Mouse (Mus musculus) limb, embryonic 11.5 days (tissue): ENCODE measurements around the gene Ppip5k1. TPM values are rescaled to one million over a fixed set of nuclear protein-coding genes. Genes with fewer than 3 reads are reported as not detected.

Experiments
- ATAC-seq: fragments of 200-750 bp; cut with Nextera tagmentation; 2 replicates; pipeline ENCODE4 v1.8.0; 2017; ENCODE audit warnings: low read depth; ENCODE audit not compliant: insufficient number of reproducible peaks, low FRiP score, low TSS enrichment
- DNase-seq: peaks from one replicate; pipeline ENCODE4 v3.0.0-alpha.2; 2015; ENCODE audit warnings: low spot score
- H3K27ac ChIP-seq: fragments of 300-500 bp; sonication (generic); replicated peaks from 2 replicates; pipeline ENCODE4 v1.5.1; 2014; ENCODE audit warnings: low read depth, mild to moderate bottlenecking, low read length
- H3K27me3 ChIP-seq: fragments of 300-500 bp; sonication (generic); 2 replicates; pipeline ENCODE4 v1.6.1; 2014; ENCODE audit warnings: mild to moderate bottlenecking, low read length, mixed read lengths; ENCODE audit not compliant: control insufficient read depth, insufficient read depth
- H3K36me3 ChIP-seq: fragments of 300-500 bp; sonication (generic); 2 replicates; pipeline ENCODE4 v1.6.1; 2014; ENCODE audit warnings: mild to moderate bottlenecking, low read length, moderate library complexity, mixed read lengths; ENCODE audit not compliant: control insufficient read depth, insufficient read depth
- H3K4me1 ChIP-seq: fragments of 300-500 bp; sonication (generic); 2 replicates; pipeline ENCODE4 v1.6.1; 2014; ENCODE audit warnings: low read length, mixed read lengths; ENCODE audit not compliant: control insufficient read depth, insufficient read depth
- H3K4me2 ChIP-seq: fragments of 300-500 bp; sonication (generic); 2 replicates; pipeline ENCODE4 v1.6.1; 2014; ENCODE audit warnings: low read depth, mild to moderate bottlenecking, moderate library complexity; ENCODE audit not compliant: severe bottlenecking
- H3K4me3 ChIP-seq: fragments of 300-500 bp; sonication (generic); 2 replicates; pipeline ENCODE4 v1.5.1; 2014; ENCODE audit warnings: low read depth, low read length
- H3K9ac ChIP-seq: fragments of 300-500 bp; sonication (generic); 2 replicates; pipeline ENCODE4 v1.6.1; 2014; ENCODE audit warnings: mild to moderate bottlenecking, low read length
- H3K9me3 ChIP-seq: fragments of 300-500 bp; sonication (generic); 2 replicates; pipeline ENCODE4 v1.6.1; 2016; ENCODE audit warnings: low read length; ENCODE audit not compliant: control insufficient read depth
- WGBS: fragments of 180-500 bp; shearing (Covaris S2); extraction: QIAGEN DNeasy Blood & Tissue Kit; methylation state at CpG from one replicate; pipeline ENCODE4 v1.1.7; 2014; 5-methylcytosine and 5-hydroxymethylcytosine counted together
- polyA plus RNA-seq: library from polyadenylated mRNA; unstranded; fragments of >200 nt; fragmentation: Nextera tagmentation; extraction: Ambion mirVana; gene quantifications from 2 replicates; pipeline ENCODE4 v1.2.1, GENCODE M21; 2014

Ppip5k1 gene
- polyA plus RNA-seq, 1 experiment from 2014 or later: 8.5 TPM

DNA sequence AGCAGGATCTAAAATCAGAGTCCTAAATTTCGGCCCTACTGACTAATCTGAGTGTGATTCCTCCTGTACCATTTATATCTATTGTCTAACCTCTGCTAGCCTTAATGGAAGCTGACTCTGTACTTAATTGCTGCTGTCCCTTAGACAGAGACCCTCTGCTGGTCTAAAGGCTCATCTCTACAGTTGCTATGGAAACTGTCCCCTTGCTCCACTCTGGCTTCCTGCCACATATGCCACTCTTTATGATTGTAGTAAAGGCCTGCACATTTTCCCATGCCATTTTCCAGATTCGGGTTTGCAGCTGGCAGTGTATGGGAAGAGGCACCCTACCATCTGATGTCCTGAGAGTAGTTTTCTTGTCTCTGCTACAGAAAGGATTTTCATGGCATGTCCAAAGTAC, 67.3 kb downstream of the Ppip5k1 start:
- H3K4me1 ChIP-seq: no peaks in the 10 kb centered on the region
- H3K4me3 ChIP-seq: no peak overlapping the region
- H3K9ac ChIP-seq: no peak overlapping the region
- no peak for ATAC-seq
- H3K9me3 ChIP-seq: no peaks in the 10 kb centered on the region
- H3K36me3 ChIP-seq: no peaks in the 10 kb centered on the region
- 71% methylated on average over 2 of the region's 2 CpGs for WGBS
- no peak overlapping the region for H3K4me2 ChIP-seq
- H3K27ac ChIP-seq: no peak overlapping the region
- H3K27me3 ChIP-seq: 0 out of 2 replicates have a peak, but pooled peaks cover 3% of the 10 kb centered on the region
- no peak for DNase-seq

DNA sequence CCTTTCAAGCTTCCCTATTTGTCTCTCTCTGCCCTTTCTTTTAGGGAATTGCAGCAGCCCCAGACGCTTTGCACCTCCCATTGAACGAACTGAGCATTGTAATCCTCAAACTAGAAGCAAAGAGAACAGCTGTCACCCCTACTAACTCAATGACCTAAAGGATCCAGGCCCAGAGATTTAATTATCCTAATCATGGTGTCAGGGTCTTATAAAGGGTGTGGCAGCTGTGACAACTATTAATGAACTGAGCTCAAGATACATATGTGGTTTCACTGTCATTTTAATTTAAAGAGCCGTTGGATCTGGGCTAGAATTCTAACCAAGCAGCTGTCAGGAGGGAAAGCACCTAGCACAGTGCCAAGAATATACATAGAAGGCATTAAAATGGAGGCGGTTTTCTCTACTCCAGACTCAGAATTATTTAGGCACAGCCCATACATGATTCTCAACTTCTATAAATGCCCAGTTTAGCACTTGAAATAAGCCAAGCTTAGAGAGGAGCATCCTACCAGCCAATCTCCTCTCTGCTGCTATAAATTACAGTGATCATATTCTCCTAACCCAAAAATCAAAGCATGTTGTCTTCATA, 83.2 kb downstream of the Ppip5k1 start:
- Histone ChIP-seq H3K4me3 (peak overlapping the region; percentile 97; the same call in 1 of the 2 replicates), H3K27ac (no peak overlapping the region), H3K27me3 (no peaks in the 10 kb centered on the region), H3K4me2 (peak overlapping the region; percentile 89), H3K9me3 (no peaks in the 10 kb centered on the region), H3K9ac (no peak overlapping the region; the same call in 1 of the 2 replicates), H3K36me3 (no peaks in the 10 kb centered on the region; the same call in 1 of the 2 replicates), H3K4me1 (peaks cover 7% of the 10 kb centered on the region; the same call in 1 of the 2 replicates)
- no peak for DNase-seq
- 24% methylated on average over 4 of the region's 4 CpGs for WGBS
- no peak for ATAC-seq

GRCm38 (mm10) chr2:121271236-121271927, 83.8 kb downstream of the Ppip5k1 start, which contains the start of gene Trp53bp1:
Trp53bp1 (minus strand) TSS chr2:121271407.
- peak within 1 kb of the TSS; percentile 89 for H3K4me2 ChIP-seq
- peak within 1 kb of the TSS; percentile 88 for H3K27ac ChIP-seq
- WGBS: under 1% methylated on average over 37 of the region's 37 CpGs
- H3K4me1 ChIP-seq: peaks cover 7% of the 10 kb centered on the region; the same call in 1 of the 2 replicates
- H3K9ac ChIP-seq: peak within 1 kb of the TSS; percentile 79
- peak; percentile 95 for DNase-seq
- peak; percentile 97 for ATAC-seq
- H3K4me3 ChIP-seq: peak within 1 kb of the TSS; percentile 97
- H3K36me3 ChIP-seq: no peaks in the 10 kb centered on the region; the same call in 1 of the 2 replicates
- H3K27me3 ChIP-seq: no peaks in the 10 kb centered on the region
- H3K9me3 ChIP-seq: no peaks in the 10 kb centered on the region

GRCm38 (mm10) chr2:121270521-121271235, 84.5 kb downstream of the Ppip5k1 start:
- no peaks in the 10 kb centered on the region for H3K9me3 ChIP-seq
- H3K4me2 ChIP-seq: peak overlapping the region; percentile 89
- peaks cover under 1% of the 10 kb centered on the region for H3K36me3 ChIP-seq
- peak overlapping the region; percentile 79 for H3K9ac ChIP-seq
- H3K4me1 ChIP-seq: peaks cover 7% of the 10 kb centered on the region; the same call in 1 of the 2 replicates
- 1% methylated on average over 34 of the region's 35 CpGs for WGBS
- ATAC-seq (peak; percentile 85), DNase-seq (no peak)
- H3K27me3 ChIP-seq: no peaks in the 10 kb centered on the region
- peak overlapping the region; percentile 97 for H3K4me3 ChIP-seq
- H3K27ac ChIP-seq: peak overlapping the region; percentile 88

- Histone ChIP-seq H3K9ac (no peak overlapping the region), H3K36me3 (peaks cover 4% of the 10 kb centered on the region), H3K4me1 (peaks cover 7% of the 10 kb centered on the region; the same call in 1 of the 2 replicates), H3K4me2 (no peak overlapping the region), H3K4me3 (no peak overlapping the region), H3K27ac (no peak overlapping the region), H3K27me3 (no peaks in the 10 kb centered on the region), H3K9me3 (no peaks in the 10 kb centered on the region)
- WGBS: 85% methylated on average over 8 of the region's 8 CpGs
- no peak for ATAC-seq
- no peak for DNase-seq
These were observed 86.8 kb downstream of the Ppip5k1 start for GRCm38 (mm10) chr2:121268446-121268845.

Other genes with a start within 250 kb of the Ppip5k1 start
- gene Tgm7, start 245.6 kb downstream of the Ppip5k1 start, polyA plus RNA-seq: not detected in 2 replicates
- gene Adal, start 215.0 kb downstream of the Ppip5k1 start, polyA plus RNA-seq: 23.0 and 24.6 TPM in 2 replicates
- gene Lcmt2, start 214.7 kb downstream of the Ppip5k1 start, polyA plus RNA-seq: 19.6 and 22.6 TPM in 2 replicates
- gene Tubgcp4, start 184.7 kb downstream of the Ppip5k1 start, polyA plus RNA-seq: 67.2 and 72.9 TPM in 2 replicates
- 11.7 and 12.6 TPM in 2 replicates for gene Zscan29, start 184.3 kb downstream of the Ppip5k1 start, polyA plus RNA-seq
- 104 TPM in 2 replicates for gene Trp53bp1, start 84.0 kb downstream of the Ppip5k1 start, polyA plus RNA-seq
- 2.9 and 3.6 TPM in 2 replicates for gene Map1a, start 65.8 kb downstream of the Ppip5k1 start, polyA plus RNA-seq
- gene Ckmt1, start 2.3 kb upstream of the Ppip5k1 start, polyA plus RNA-seq: 2.0 and 2.1 TPM in 2 replicates
- gene Strc, start 31.8 kb upstream of the Ppip5k1 start, polyA plus RNA-seq: not detected in 2 replicates
- 540 and 632 TPM in 2 replicates for gene Pdia3, start 58.4 kb upstream of the Ppip5k1 start, polyA plus RNA-seq
- 1.7 and 2.0 TPM in 2 replicates for gene Catsper2, start 58.4 kb upstream of the Ppip5k1 start, polyA plus RNA-seq
- 9.6 and 9.7 TPM in 2 replicates for gene Ell3, start 88.9 kb upstream of the Ppip5k1 start, polyA plus RNA-seq
- gene Serf2, start 93.8 kb upstream of the Ppip5k1 start, polyA plus RNA-seq: 538 and 540 TPM in 2 replicates
- gene Hypk, start 97.9 kb upstream of the Ppip5k1 start, polyA plus RNA-seq: 122 and 124 TPM in 2 replicates
- 0.12 and 0.37 TPM in 2 replicates for gene Serinc4, start 101.4 kb upstream of the Ppip5k1 start, polyA plus RNA-seq
- gene Mfap1b, start 118.7 kb upstream of the Ppip5k1 start, polyA plus RNA-seq: 66.2 and 67.3 TPM in 2 replicates
- gene Mfap1a, start 151.3 kb upstream of the Ppip5k1 start, polyA plus RNA-seq: 33.7 and 37.2 TPM in 2 replicates
- 10.0 and 10.4 TPM in 2 replicates for gene Wdr76, start 151.3 kb upstream of the Ppip5k1 start, polyA plus RNA-seq